Mouse (Mus musculus) cortical plate, adult 2 months (tissue): ENCODE measurements around the gene Exoc3l. TPM values are rescaled to one million over a fixed set of nuclear protein-coding genes. Genes with fewer than 3 reads are reported as not detected.

Experiments used
- H3K27ac ChIP-seq: fragments of 200-500 bp; 2 replicates; pipeline ENCODE4 v1.5.1; 2012; ENCODE audit warnings: low read length, control low read depth, inconsistent platforms; ENCODE audit not compliant: insufficient read depth
- H3K4me1 ChIP-seq: fragments of 200-500 bp; 2 replicates; pipeline ENCODE4 v1.6.1; 2011; ENCODE audit warnings: low read length; ENCODE audit not compliant: control insufficient read depth, insufficient read depth
- H3K4me3 ChIP-seq: fragments of 200-500 bp; 2 replicates; pipeline ENCODE4 v1.5.1; 2011; ENCODE audit warnings: mild to moderate bottlenecking, low read length, control low read depth; ENCODE audit not compliant: insufficient read depth
- CTCF ChIP-seq: fragments of 200-500 bp; IDR thresholded peaks from 2 replicates; pipeline ENCODE4 v1.5.1; 2011; ENCODE audit warnings: mild to moderate bottlenecking, control low read depth, low read length; ENCODE audit not compliant: insufficient read depth; ENCODE audit errors: extremely low read depth
- POLR2A ChIP-seq: fragments of 200-500 bp; IDR thresholded peaks from 2 replicates; pipeline ENCODE4 v1.6.1; 2011; ENCODE audit warnings: mild to moderate bottlenecking, low read length, control low read depth; ENCODE audit not compliant: insufficient read depth; ENCODE audit errors: extremely low read depth
- polyA plus RNA-seq: library from polyadenylated mRNA; depleted of rRNA; stranded (reverse); fragments of >200 nt; gene quantifications from 2 replicates; pipeline ENCODE4 v1.2.3, GENCODE M21; 2012

Gene Exoc3l
- polyA plus RNA-seq, 1 experiment, result 1.4 TPM

DNA sequence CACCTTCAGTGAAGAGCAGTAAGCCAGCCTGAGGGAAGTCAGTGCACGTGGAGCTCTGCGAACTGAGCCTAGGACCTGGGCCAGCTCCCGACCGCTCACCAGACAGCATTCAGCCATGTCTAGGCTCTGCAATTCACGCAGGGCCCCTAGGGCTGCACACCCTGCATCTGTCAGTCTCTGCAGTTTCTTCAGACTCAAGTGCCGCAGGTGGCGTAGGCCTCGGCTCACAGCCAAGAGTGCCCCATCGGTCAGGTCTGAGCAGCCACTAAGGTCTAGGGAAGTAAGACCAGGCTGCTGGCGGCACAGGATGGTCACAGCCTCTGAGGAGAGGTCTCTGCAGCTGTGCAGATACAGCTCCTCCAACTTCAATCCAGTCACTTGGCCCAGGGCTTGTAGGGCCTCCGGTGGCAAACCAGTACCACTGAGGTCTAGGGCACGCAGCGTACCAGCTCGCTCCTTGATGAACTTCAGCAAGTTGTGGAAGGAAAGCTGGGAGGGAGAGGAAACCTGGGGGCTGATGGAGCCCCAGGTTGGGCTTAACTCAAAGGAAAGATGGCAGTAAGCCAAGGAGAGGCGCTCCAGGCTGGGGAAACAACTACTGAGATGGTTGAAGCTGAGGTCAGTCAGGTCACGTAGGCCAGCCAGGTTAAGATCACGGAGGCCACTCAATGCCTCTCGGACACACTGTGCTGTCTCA is 19.3 kb upstream of the Exoc3l start:
- H3K4me1 ChIP-seq, result peaks cover 1% of the 10 kb centered on the region; the same call in 1 of the 2 replicates
- TF ChIP-seq CTCF, result no peak
- TF ChIP-seq POLR2A, result no peak
- H3K27ac ChIP-seq, result no peak overlapping the region
- H3K4me3 ChIP-seq, result no peak overlapping the region

DNA sequence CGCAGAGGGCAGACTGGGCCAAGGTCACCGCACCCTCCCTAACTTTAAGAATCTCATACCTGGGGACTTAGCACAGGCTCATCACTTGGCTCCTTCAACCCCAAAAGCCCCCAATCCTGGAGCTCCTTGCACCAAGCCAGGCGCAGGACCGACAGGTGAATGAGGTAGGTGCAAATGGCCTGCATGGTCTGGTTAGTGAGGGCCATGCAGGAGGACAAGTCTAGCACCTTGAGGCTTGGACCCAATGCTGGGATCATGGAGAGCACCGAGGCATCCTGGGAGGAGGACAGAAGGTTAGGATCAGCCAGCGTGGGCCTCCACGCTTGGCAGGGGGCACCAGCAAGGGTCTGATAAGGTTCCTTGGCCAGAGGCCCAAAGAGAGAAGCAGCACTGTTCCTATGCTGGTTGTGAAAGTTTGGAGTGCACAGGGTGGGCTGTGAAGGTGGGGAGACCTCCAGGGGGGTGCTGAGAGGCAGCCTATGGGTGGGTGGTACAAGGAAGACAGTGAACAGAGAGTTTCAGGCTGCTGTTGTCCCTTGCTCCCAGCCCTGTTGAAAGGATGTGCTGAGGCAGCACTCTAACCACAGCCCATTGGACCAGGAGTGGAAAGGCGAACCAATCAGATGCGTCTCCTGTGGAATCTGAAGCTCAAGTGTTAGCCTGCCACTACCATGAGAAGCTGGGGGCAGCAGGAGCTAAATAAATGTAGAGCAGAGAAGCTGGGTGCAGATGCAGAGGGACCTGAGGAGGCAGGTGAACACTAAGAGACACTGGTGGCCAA is 17.9 kb upstream of the Exoc3l start:
- H3K4me1 ChIP-seq, result peaks cover 1% of the 10 kb centered on the region; the same call in 1 of the 2 replicates
- no peak overlapping the region for H3K4me3 ChIP-seq
- TF ChIP-seq POLR2A (no peak), CTCF (no peak)
- no peak overlapping the region for H3K27ac ChIP-seq

DNA sequence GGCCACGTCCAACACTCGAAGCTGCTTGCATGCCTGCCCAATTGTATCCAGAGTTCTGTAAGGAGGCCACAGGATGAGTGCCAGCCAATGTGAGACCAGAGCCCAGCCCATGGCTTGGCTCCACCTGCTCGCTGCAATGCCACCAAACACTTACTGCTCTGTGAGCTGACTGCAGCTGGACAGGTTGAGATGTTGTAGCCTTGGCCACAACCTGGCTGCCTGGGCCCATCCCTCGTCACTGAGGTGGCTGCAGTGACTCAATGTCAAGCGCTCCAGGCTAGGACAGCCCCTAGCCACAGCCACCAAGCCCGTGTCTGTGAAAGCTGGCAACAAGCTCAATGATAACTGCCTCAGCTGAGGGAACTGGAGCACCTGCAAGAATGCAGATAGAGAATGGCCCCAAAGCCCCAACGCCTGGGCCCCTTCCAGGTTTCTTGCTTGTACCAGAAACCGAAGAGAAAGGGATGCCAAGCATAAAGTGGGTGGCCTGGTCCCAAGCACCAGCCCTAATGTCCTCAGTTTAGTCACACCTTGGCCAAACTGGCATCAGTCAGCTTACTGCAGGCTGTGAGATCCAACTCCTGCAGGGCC is 17.1 kb upstream of the Exoc3l start:
- Histone ChIP-seq H3K4me1 (no peaks in the 10 kb centered on the region), H3K27ac (no peak overlapping the region), H3K4me3 (no peak overlapping the region)
- TF ChIP-seq POLR2A, result no peak
- TF ChIP-seq CTCF, result no peak

DNA sequence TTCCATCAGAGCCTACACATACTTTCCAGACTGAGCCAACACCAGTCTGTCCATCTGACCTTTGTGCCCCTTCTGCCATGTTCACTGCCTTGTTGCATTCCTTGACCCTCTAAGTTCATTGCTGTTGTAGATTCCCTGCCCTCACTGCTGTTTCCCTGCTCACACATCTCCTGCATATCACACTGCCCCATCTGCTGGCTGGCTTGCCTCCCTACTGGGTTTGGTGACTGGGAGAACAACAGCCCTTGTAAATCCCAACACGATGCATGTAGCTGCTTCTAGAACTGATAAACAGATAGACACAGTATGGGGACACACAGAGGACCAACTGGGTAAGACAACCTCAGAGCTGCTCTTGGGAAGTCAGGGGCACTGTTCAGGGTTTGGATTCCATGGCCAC is 15.8 kb upstream of the Exoc3l start:
- no peak overlapping the region for H3K27ac ChIP-seq
- H3K4me1 ChIP-seq, result peaks cover under 1% of the 10 kb centered on the region; the same call in 1 of the 2 replicates
- no peak overlapping the region for H3K4me3 ChIP-seq
- no peak for TF ChIP-seq POLR2A
- no peak for TF ChIP-seq CTCF

DNA sequence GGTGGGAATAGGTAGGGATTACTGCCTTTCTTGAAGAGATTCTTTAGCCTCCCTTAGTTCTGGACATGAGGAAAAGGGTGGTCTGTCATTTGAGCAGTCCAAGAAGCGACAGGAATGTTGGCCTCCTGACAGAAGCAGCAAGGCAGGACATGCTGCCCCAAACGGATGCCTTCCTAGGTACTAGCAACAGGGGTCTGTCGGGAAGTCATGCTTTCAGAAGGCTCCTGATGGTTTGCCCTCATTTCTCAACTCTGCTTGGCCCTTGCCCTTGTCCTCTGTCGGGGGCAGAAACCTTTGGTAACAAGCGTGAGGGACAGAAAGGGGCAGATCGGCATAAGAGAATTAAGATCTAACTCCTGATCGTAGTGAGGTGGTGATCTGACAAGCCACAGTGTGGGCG is 14.2 kb upstream of the Exoc3l start:
- Histone ChIP-seq H3K4me3 (no peak overlapping the region), H3K4me1 (peaks cover 3% of the 10 kb centered on the region; the same call in 1 of the 2 replicates), H3K27ac (no peak overlapping the region)
- no peak for TF ChIP-seq CTCF
- TF ChIP-seq POLR2A, result no peak

DNA sequence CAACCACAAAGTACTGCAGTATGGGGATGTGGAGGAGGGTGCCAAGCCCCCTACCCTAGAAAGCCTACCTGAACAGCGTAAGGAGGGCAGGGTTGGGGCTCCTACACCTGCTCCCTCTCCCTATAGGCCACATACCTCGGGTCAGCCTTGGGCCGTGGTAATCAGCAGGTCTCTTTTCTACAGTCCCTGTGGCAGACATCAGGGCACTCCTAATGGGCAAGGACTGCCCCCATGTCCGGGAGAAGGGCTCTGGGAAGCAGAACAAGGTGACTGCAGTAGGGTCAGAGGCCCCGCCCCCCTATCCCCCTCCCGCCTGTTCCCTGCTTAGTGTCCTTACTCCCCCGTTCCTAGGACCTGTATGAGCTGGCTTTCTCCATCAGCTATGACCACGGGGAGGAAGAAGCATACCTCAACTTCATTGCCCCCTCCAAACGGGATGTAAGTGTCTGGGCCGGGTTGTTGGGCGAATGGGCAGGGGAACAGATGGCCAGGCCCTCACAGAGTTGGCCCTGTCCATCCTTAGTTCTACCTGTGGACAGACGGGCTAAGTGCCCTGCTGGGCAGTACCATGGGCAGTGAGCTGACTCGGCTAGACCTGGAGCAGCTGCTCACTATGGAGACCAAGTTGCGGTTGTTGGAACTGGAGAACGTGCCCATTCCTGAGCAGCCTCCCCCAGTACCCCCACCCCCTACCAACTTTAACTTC is 13.4 kb upstream of the Exoc3l start:
- H3K4me1 ChIP-seq, result peaks cover 3% of the 10 kb centered on the region; the same call in 1 of the 2 replicates
- TF ChIP-seq POLR2A (no peak), CTCF (no peak)

DNA sequence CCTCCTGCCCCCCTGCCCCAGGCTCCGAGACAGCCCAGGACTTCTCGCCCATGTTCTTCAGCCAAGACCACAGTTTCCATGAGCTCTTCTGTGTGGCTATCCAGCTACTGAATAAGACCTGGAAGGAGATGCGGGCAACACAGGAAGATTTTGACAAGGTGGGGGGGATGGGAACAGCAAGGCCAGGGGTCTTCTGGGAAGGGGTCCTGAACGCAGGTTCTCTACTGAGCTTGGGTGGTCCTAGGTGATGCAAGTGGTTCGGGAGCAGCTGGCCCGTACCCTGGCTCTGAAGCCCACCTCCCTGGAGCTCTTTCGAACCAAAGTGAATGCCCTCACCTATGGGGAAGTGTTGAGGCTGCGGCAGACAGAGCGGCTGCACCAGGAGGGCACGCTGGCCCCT is 12.5 kb upstream of the Exoc3l start:
- no peak for TF ChIP-seq POLR2A
- H3K27ac ChIP-seq, result no peak overlapping the region
- peaks cover 3% of the 10 kb centered on the region; the same call in 1 of the 2 replicates for H3K4me1 ChIP-seq
- H3K4me3 ChIP-seq, result no peak overlapping the region

More for the DNA sequence above, 13.4 kb upstream of the Exoc3l start:
- Histone ChIP-seq H3K27ac (no peak overlapping the region), H3K4me3 (no peak overlapping the region)

DNA sequence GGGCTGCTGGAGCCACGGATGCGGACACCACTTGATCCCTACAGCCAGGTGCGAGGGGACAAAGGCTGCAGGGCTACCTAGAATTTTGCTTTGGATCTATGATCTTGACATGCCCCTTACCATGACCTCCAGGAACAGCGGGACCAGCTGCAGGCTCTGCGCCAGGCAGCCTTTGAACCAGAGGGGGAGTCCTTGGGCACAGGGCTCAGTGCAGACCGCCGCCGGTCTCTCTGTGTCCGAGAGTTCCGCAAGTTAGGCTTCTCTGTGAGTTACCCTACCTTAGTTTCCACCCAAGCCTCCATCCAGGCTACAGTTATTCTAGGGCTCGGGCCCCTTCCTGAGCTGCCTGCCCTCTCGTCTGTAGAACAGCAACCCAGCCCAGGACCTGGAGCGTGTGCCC is 11.8 kb upstream of the Exoc3l start:
- H3K4me3 ChIP-seq, result no peak overlapping the region
- peaks cover 3% of the 10 kb centered on the region; the same call in 1 of the 2 replicates for H3K4me1 ChIP-seq
- no peak overlapping the region for H3K27ac ChIP-seq
- no peak for TF ChIP-seq POLR2A
- no peak for TF ChIP-seq CTCF

DNA sequence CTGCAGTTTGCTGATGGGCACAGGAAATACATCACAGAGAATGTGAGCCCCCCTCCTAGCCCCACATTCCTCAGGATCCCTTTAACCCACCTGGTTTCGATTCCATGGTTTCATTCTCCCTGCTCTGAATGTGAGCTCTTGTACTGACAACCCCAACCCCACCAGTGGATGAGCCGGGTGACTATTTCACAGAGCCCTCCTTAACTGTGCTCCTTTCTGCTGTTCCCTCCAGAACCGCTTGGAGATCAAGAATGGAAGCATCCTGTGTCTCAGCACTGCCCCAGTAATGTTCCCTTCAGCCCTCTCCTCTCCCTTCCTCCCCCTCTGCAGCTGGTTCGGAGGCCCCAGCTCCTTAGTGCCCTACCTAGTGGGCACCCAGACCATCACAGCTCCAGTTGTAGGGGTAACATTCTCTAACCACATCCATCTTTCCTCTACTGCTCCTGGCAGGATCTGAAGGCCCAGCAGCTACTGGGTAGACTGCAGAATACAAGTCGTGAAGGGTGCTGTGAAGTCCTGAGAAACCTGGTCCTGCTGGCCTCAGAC is 10.3 kb upstream of the Exoc3l start:
- Histone ChIP-seq H3K4me3 (peak overlapping the region; percentile 21; the same call in 1 of the 2 replicates), H3K27ac (0 out of 2 replicates have a peak overlapping the region, but pooled peaks have one; percentile 22), H3K4me1 (peaks cover 3% of the 10 kb centered on the region; the same call in 1 of the 2 replicates)
- TF ChIP-seq CTCF (0 out of 2 replicates have a peak, but pooled peaks have one; percentile 6), POLR2A (0 out of 2 replicates have a peak, but pooled peaks have one; percentile 24)
